Mouse (Mus musculus) hindbrain, embryonic 14.5 days (tissue): ENCODE results near the gene Slain2. TPM values are rescaled to one million over a fixed set of nuclear protein-coding genes. Genes with fewer than 3 reads are reported as not detected.
"Not testable (repeated sequence)": the region's sequence is repeated elsewhere in the genome, so short reads cannot be mapped to it uniquely, and the experiment has no call there.

Experiments used
- ATAC-seq: fragments of 200-750 bp; cut with Nextera tagmentation; 2 replicates; pipeline ENCODE4 v1.8.0; 2017; ENCODE audit warnings: moderate number of reproducible peaks, mild to moderate bottlenecking, moderate TSS enrichment, moderate library complexity; ENCODE audit not compliant: low FRiP score
- DNase-seq: peaks from one replicate; pipeline ENCODE4 v3.0.0-alpha.2; 2015; ENCODE audit warnings: low spot score
- H3K27ac ChIP-seq: fragments of 300-500 bp; sonication (generic); 2 replicates; pipeline ENCODE4 v1.5.1; 2014; ENCODE audit warnings: mild to moderate bottlenecking, moderate library complexity
- H3K27me3 ChIP-seq: fragments of 300-500 bp; sonication (generic); 2 replicates; pipeline ENCODE4 v1.6.1; 2014; ENCODE audit warnings: mild to moderate bottlenecking, low read length, mixed read lengths; ENCODE audit not compliant: control insufficient read depth, insufficient read depth
- H3K36me3 ChIP-seq: fragments of 300-500 bp; sonication (generic); replicated peaks from 2 replicates; pipeline ENCODE4 v1.6.1; 2014; ENCODE audit not compliant: control insufficient read depth, insufficient read depth
- H3K4me1 ChIP-seq: fragments of 300-500 bp; sonication (generic); replicated peaks from 2 replicates; pipeline ENCODE4 v1.6.1; 2014; ENCODE audit warnings: antibody characterized with exemption, low read length, mixed read lengths; ENCODE audit not compliant: control insufficient read depth, insufficient read depth
- H3K4me2 ChIP-seq: fragments of 300-500 bp; sonication (generic); replicated peaks from 2 replicates; pipeline ENCODE4 v1.6.1; 2014; ENCODE audit warnings: mild to moderate bottlenecking, moderate library complexity
- H3K4me3 ChIP-seq: fragments of 300-500 bp; sonication (generic); replicated peaks from 2 replicates; pipeline ENCODE4 v1.5.1; 2014; ENCODE audit warnings: mild to moderate bottlenecking, low read length
- H3K9ac ChIP-seq: fragments of 300-500 bp; sonication (generic); 2 replicates; pipeline ENCODE4 v1.6.1; 2014
- H3K9me3 ChIP-seq: fragments of 300-500 bp; sonication (generic); 2 replicates; pipeline ENCODE4 v1.6.1; 2016; ENCODE audit warnings: low read length; ENCODE audit not compliant: control insufficient read depth
- WGBS: fragments of 180-500 bp; shearing (Covaris S2); extraction: QIAGEN DNeasy Blood & Tissue Kit; methylation state at CpG from one replicate; pipeline ENCODE4 v1.1.7; 2014; 5-methylcytosine and 5-hydroxymethylcytosine counted together
- polyA plus RNA-seq: library from polyadenylated mRNA; unstranded; fragments of >200 nt; fragmentation: Nextera tagmentation; extraction: Ambion mirVana; gene quantifications from 2 replicates; pipeline ENCODE4 v1.2.1, GENCODE M21; 2014

The Slain2 gene
- polyA plus RNA-seq, 1 experiment from 2014 or later, result 24.6 TPM

DNA sequence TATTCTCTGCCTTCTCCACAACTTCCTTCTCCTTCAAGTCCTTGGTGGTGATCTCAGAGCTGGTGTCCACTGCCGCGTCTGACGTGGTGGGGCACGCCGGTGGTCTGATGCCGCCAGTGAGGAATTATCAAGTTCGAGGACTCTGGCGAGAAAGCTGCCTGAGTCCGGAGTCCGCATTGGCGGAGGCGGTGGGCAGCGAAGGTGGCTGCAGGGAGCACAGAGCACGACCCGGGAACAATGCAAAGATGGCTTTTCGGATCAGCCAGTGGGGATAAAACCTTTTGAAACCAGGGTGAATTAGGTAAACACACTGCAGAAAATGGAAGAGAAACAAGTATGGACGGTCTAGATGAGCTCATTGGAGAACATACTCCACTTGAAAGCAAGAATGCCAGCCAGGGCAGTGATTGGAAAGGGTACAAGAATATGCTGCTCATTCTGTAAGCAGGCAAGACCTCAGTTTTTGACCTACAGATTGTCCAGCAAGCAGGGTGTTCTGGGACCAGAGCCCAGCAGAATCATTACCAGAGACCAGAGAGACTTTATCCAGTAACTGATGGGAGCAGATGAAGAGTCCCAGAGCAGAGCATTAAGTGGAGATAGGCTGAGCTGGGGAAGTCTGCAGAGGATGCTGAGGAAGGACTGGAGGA is 19.0 kb downstream of the Slain2 start:
- ATAC-seq (no peak), DNase-seq (no peak)
- Histone ChIP-seq H3K27me3 (no peaks in the 10 kb centered on the region), H3K9me3 (no peaks in the 10 kb centered on the region), H3K4me1 (no peaks in the 10 kb centered on the region), H3K4me2 (no peak overlapping the region), H3K9ac (no peak overlapping the region), H3K27ac (no peak overlapping the region), H3K36me3 (0 out of 2 replicates have a peak, but pooled peaks cover 8% of the 10 kb centered on the region), H3K4me3 (no peak overlapping the region)
- WGBS, result 93% methylated on average over 17 of the region's 17 CpGs

DNA sequence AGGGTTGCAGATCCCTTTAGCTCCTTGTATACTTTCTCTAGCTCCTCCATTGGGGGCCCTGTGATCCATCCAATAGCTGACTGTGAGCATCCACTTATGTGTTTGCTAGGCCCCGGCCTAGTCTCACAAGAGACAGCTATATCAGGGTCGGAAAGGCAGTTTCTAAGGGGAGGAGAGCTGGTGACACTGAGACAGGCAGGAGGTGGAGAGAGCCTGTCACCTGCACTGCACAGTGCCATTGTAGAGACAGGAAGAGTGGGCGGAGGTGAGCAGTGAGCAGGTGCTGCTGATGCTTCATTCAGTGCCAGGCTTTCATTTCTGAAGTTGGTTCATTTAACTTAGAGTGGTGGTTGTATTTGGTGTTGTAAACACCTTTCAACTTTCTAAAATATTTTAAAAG is 24.3 kb downstream of the Slain2 start:
- H3K27ac ChIP-seq, H3K4me3 ChIP-seq, H3K4me1 ChIP-seq, H3K9me3 ChIP-seq, ATAC-seq, H3K36me3 ChIP-seq, DNase-seq, H3K27me3 ChIP-seq, H3K9ac ChIP-seq, H3K4me2 ChIP-seq: not testable (repeated sequence)
- WGBS, result 91% methylated on average over 3 of the region's 3 CpGs

DNA sequence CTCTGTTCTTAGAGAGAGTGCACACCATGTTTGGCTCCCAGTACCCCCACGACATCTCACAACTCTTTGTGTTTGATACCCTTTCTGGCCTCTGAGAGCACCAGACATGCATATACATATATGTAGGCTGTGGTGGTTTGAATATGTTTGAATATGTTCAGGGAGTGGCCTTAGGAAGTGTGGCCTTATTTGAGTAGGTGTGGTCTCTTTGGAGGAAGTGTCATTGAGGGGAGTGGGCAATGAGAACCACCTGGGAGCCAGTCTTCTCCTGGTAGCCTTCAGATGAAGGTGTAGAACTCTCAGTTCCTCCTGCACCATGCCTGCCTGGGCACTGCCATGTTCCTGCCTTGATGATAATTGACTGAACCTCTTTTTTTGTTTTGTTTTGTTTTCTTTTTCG is 25.2 kb downstream of the Slain2 start:
- Histone ChIP-seq H3K4me2 (no peak overlapping the region), H3K4me1 (no peaks in the 10 kb centered on the region), H3K27ac (no peak overlapping the region), H3K4me3 (no peak overlapping the region), H3K9ac (no peak overlapping the region), H3K36me3 (no peaks in the 10 kb centered on the region; the same call in 1 of the 2 replicates), H3K27me3 (no peaks in the 10 kb centered on the region), H3K9me3 (no peaks in the 10 kb centered on the region)
- ATAC-seq, result no peak
- DNase-seq, result no peak
- WGBS, result 97% methylated on average over 2 of the region's 2 CpGs

DNA sequence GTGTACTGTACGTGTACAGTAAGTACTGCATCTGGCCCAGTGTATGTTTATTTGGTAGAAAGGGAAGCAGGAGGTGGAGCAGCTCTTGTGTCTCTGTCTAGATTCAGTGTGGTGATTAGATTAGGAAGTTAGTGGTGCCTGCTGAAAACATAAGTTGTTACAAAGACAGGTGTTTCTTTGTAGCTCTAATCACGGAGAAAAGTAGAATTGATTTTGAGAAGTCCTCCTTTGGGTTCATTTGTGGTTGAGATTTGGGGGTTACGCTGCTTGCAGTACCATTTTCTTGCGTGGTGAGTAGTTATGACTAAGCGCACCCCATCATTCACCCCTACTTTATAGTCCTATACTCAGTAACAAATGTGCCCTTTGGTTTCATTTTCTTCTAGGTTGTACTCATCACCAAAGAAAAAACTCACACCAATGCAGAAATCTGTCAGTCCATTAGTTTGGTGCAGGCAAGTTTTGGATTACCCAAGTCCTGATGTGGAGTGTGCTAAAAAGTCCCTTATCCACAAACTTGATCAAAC is 26.9 kb downstream of the Slain2 start:
- Histone ChIP-seq H3K27me3 (no peaks in the 10 kb centered on the region), H3K4me3 (no peak overlapping the region), H3K27ac (no peak overlapping the region), H3K9me3 (no peaks in the 10 kb centered on the region), H3K36me3 (no peaks in the 10 kb centered on the region; the same call in 1 of the 2 replicates), H3K9ac (no peak overlapping the region), H3K4me2 (no peak overlapping the region), H3K4me1 (no peaks in the 10 kb centered on the region)
- DNase-seq (no peak), ATAC-seq (no peak)
- WGBS, result 93% methylated on average over 5 of the region's 5 CpGs

DNA sequence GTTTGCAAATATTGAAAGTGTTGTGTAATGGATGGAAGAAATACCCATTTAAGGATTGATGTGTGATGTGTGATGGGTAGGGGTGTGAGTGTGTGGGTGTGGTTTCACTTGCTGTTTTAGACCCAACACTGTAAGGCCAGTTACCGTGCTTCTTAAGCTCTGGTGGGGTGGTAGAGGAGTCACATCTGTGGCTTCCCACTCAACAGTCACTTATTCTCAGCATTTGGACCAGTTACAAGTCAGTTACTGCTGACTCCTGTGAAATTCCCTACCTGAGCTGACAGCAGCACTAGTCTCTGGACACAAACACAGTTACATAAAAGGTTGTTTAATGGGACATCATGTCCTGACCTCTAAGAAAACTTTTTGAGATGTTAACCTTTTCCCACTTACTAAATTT is 34.0 kb downstream of the Slain2 start:
- Histone ChIP-seq H3K9me3 (no peaks in the 10 kb centered on the region), H3K27ac (no peak overlapping the region), H3K36me3 (peaks cover 10% of the 10 kb centered on the region), H3K27me3 (no peaks in the 10 kb centered on the region), H3K4me1 (no peaks in the 10 kb centered on the region), H3K4me3 (no peak overlapping the region), H3K9ac (no peak overlapping the region), H3K4me2 (no peak overlapping the region)
- DNase-seq (no peak), ATAC-seq (no peak)
- WGBS, result 89% methylated on average over 1 of the region's 1 CpGs

DNA sequence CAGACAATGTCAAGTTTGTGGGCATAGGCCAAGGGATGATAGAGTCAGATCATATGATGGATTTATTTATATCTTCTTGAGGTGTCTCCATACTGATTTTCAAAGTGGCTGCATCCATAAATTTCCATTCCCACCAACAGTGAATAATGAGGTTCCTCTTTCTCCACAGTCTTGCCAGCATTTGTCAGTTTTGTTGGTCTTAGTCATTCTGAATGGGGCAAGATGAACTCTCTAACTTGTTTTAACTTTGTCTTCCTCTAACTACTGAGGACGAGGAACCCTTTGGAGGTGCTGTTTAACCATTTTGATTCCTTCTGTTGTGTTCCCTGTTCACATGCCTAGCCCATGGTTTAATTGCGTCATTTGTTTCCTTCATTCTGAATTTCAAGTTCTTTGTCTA is 36.1 kb downstream of the Slain2 start:
- Histone ChIP-seq H3K27me3 (no peaks in the 10 kb centered on the region), H3K27ac (no peak overlapping the region), H3K36me3 (peaks cover 12% of the 10 kb centered on the region), H3K9ac (no peak overlapping the region), H3K4me3 (no peak overlapping the region), H3K9me3 (no peaks in the 10 kb centered on the region), H3K4me2 (no peak overlapping the region), H3K4me1 (no peaks in the 10 kb centered on the region)
- ATAC-seq, result no peak
- no peak for DNase-seq
- WGBS, result 91% methylated on average over 2 of the region's 2 CpGs

DNA sequence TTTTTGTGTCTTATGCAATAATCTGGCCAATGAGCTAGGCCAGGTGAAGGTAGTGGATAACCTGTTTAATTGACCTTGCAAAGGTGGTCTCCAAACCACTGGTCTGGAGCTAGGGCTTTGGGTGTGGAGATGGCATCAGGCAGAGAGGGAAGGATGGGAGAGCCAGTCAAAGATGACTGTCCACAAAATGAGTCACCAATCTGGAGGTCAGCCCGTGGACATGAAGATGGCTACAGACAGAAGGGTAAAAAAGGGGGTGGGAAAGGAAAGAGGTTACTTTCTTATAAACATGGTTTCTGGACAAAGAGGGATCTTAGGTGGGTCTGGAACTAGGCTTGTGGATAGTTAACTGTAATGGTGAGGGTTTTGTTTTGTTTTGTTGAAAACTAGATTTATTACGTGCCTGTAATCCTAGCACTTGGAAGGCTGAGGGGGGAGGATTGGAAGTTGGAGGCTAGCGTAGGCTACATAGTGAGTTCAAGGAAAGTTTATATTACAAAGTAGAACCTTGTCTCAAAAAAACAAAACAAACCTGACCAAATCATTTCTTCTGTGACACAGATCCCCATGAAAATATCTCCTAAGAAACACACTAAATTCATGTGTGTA is 40.0 kb downstream of the Slain2 start:
- Histone ChIP-seq H3K27ac (no peak overlapping the region), H3K4me2 (no peak overlapping the region), H3K27me3 (no peaks in the 10 kb centered on the region), H3K36me3 (peaks cover 28% of the 10 kb centered on the region), H3K4me3 (no peak overlapping the region), H3K9me3 (no peaks in the 10 kb centered on the region), H3K9ac (no peak overlapping the region), H3K4me1 (no peaks in the 10 kb centered on the region)
- DNase-seq (no peak), ATAC-seq (no peak)
- WGBS, result 94% methylated on average over 3 of the region's 3 CpGs

- H3K4me1 ChIP-seq, result no peaks in the 10 kb centered on the region
- H3K4me3 ChIP-seq, result no peak overlapping the region
- 81% methylated on average over 17 of the region's 17 CpGs for WGBS
- no peak overlapping the region for H3K9ac ChIP-seq
- no peak for DNase-seq
- H3K36me3 ChIP-seq, result peaks cover 39% of the 10 kb centered on the region
- no peaks in the 10 kb centered on the region for H3K9me3 ChIP-seq
- H3K27ac ChIP-seq, result no peak overlapping the region
- no peak overlapping the region for H3K4me2 ChIP-seq
- H3K27me3 ChIP-seq, result no peaks in the 10 kb centered on the region
- no peak for ATAC-seq
Observed at GRCm38 (mm10) chr5:72957281-72957680, 43.2 kb downstream of the Slain2 start.

GRCm38 (mm10) chr5:72960096-72960495 is 46.0 kb downstream of the Slain2 start:
- no peak overlapping the region for H3K4me3 ChIP-seq
- no peaks in the 10 kb centered on the region for H3K4me1 ChIP-seq
- DNase-seq, result no peak
- no peaks in the 10 kb centered on the region for H3K27me3 ChIP-seq
- H3K4me2 ChIP-seq, result no peak overlapping the region
- H3K36me3 ChIP-seq, result peaks cover 47% of the 10 kb centered on the region
- 87% methylated on average over 6 of the region's 6 CpGs for WGBS
- ATAC-seq, result no peak
- H3K9me3 ChIP-seq, result no peaks in the 10 kb centered on the region
- H3K9ac ChIP-seq, result no peak overlapping the region
- no peak overlapping the region for H3K27ac ChIP-seq
